13 mouse cellular contexts compared by ENCODE assay signal in genomic region chr11:79628716-79629115, GRCm38 (mm10). TPM values are rescaled to one million over a fixed set of nuclear protein-coding genes. Genes with fewer than 3 reads are reported as not detected.
DNase-seq lines count a peak whose midpoint lies in the region; ATAC-seq and TF ChIP-seq lines count a peak whose summit lies in the region.
"Had no signal": no experiment of that assay in that cellular context is flagged by ENCODE, and none has a peak within 500 bp of the region (broad histone marks: within the 10 kb centered on the region; RNA-seq: fewer than 3 reads in every experiment).

No protein-coding gene starts in this region.

- no peaks in the 10 kb centered on the region for H3K36me3 ChIP-seq in heart, adult 2 months (ENCODE audit: control insufficient read depth, insufficient read depth, low read length)
- no peaks in the 10 kb centered on the region for H3K36me3 ChIP-seq in heart, embryonic 10.5 days
- H3K36me3 ChIP-seq in lung, postnatal 0 days (ENCODE audit: insufficient read depth, low read length): no peaks in the 10 kb centered on the region
- no peaks in the 10 kb centered on the region for H3K36me3 ChIP-seq in limb, embryonic 10.5 days
- H3K36me3 ChIP-seq: G1E; stomach, embryonic 15.5 days had no signal

- H3K4me1 ChIP-seq in heart, adult 2 months (ENCODE audit: control insufficient read depth, insufficient read depth, low read length): no peaks in the 10 kb centered on the region
- H3K4me1 ChIP-seq in heart, embryonic 10.5 days: peaks cover 14% of the 10 kb centered on the region
- H3K4me1 ChIP-seq in lung, postnatal 0 days (ENCODE audit: insufficient read depth, low read depth, low read length): no peaks in the 10 kb centered on the region
- peaks cover 12% of the 10 kb centered on the region for H3K4me1 ChIP-seq in limb, embryonic 10.5 days

- no peak overlapping the region for H3K4me2 ChIP-seq in lung, postnatal 0 days (replicated peaks; ENCODE audit: low read depth, low read length)
- H3K4me2 ChIP-seq: stomach, embryonic 15.5 days had no signal

- WGBS in heart, adult 2 months: 66% methylated on average over 3 of the region's 3 CpGs
- WGBS in heart, embryonic 10.5 days: 65% methylated on average over 3 of the region's 3 CpGs
- WGBS in lung, postnatal 0 days: 60% methylated on average over 3 of the region's 3 CpGs
- WGBS in limb, embryonic 10.5 days: 69% methylated on average over 3 of the region's 3 CpGs

- H3K79me2 ChIP-seq in heart, adult 2 months (replicated peaks; ENCODE audit: control insufficient read depth, insufficient read depth, low read length): no peaks in the 10 kb centered on the region

- H3K4me3 ChIP-seq in heart, adult 2 months: no peak overlapping the region
- no peak overlapping the region for H3K4me3 ChIP-seq in heart, embryonic 10.5 days
- no peak overlapping the region for H3K4me3 ChIP-seq in lung, postnatal 0 days (ENCODE audit: low read depth, low read length)
- no peak overlapping the region for H3K4me3 ChIP-seq in limb, embryonic 10.5 days
- H3K4me3 ChIP-seq: stomach, embryonic 15.5 days had no signal

- no peak for DNase-seq in heart, adult 2 months
- DNase-seq in heart, embryonic 10.5 days (ENCODE audit: low spot score): no peak
- DNase-seq in lung, postnatal 0 days (ENCODE audit: low spot score): peak; percentile 25
- DNase-seq in lung, postnatal 10 days: no peak
- DNase-seq in T-cell, adult 2 months (ENCODE audit: low spot score): peak; percentile 34
- DNase-seq in limb, embryonic 10.5 days (ENCODE audit: low spot score): no peak
- DNase-seq: cerebellum, postnatal 25 days; left cerebral cortex, postnatal 4 days had no signal

- no peak overlapping the region for H3K27ac ChIP-seq in heart, adult 2 months
- H3K27ac ChIP-seq in heart, embryonic 10.5 days: no peak overlapping the region
- no peak overlapping the region for H3K27ac ChIP-seq in lung, postnatal 0 days (ENCODE audit: low read length)
- no peak overlapping the region for H3K27ac ChIP-seq in limb, embryonic 10.5 days
- H3K27ac ChIP-seq: macrophage; stomach, embryonic 15.5 days had no signal

- no peaks in the 10 kb centered on the region for H3K27me3 ChIP-seq in heart, adult 2 months (ENCODE audit: control insufficient read depth, insufficient read depth, low read length)
- peaks cover 4% of the 10 kb centered on the region; the same call in 1 of the 2 replicates for H3K27me3 ChIP-seq in heart, embryonic 10.5 days (ENCODE audit: insufficient read depth, poor library complexity, severe bottlenecking)
- no peaks in the 10 kb centered on the region for H3K27me3 ChIP-seq in lung, postnatal 0 days (replicated peaks; ENCODE audit: insufficient read depth, low read length)
- no peaks in the 10 kb centered on the region for H3K27me3 ChIP-seq in limb, embryonic 10.5 days (ENCODE audit: low read depth, poor library complexity, severe bottlenecking)
- H3K27me3 ChIP-seq: stomach, embryonic 15.5 days had no signal

- TF ChIP-seq POLR2A in heart, adult 2 months (IDR thresholded peaks at IDR 0.05; ENCODE audit: insufficient read depth, low read depth, low read length): no peak

- ATAC-seq in lung, postnatal 0 days: no peak
- ATAC-seq in neutrophil, adult 5-6 weeks (ENCODE audit: extremely low read depth, insufficient number of reproducible peaks, low FRiP score, poor library complexity, severe bottlenecking): peak; percentile 48; the same call in 1 of the 2 replicates
- no peak for ATAC-seq in frontal cortex, adult (ENCODE audit: low TSS enrichment)

- no peaks in the 10 kb centered on the region for H3K9me3 ChIP-seq in heart, embryonic 10.5 days
- H3K9me3 ChIP-seq in lung, postnatal 0 days (ENCODE audit: low read length): no peaks in the 10 kb centered on the region
- H3K9me3 ChIP-seq in limb, embryonic 10.5 days (replicated peaks): no peaks in the 10 kb centered on the region
- H3K9me3 ChIP-seq: G1E; stomach, embryonic 15.5 days had no signal

- no peak overlapping the region for H3K9ac ChIP-seq in heart, adult 2 months (ENCODE audit: low read depth, low read length)
- H3K9ac ChIP-seq in lung, postnatal 0 days (replicated peaks; ENCODE audit: low read depth): no peak overlapping the region
- H3K9ac ChIP-seq: stomach, embryonic 15.5 days had no signal

- intact Hi-C loops in heart, adult 2 months (cut with DNase I): no loop called here

- TF ChIP-seq CTCF in heart, adult 2 months (IDR thresholded peaks at IDR 0.05): peak; percentile 56
- TF ChIP-seq CTCF in lung, postnatal 0 days (IDR thresholded peaks at IDR 0.05): peak; percentile 55

- TF ChIP-seq EP300 in heart, adult 2 months (IDR thresholded peaks at IDR 0.05; ENCODE audit: insufficient read depth, low read depth, low read length): no peak
- no peak for TF ChIP-seq EP300 in lung, postnatal 0 days (IDR thresholded peaks at IDR 0.05)

RNA-seq across cellular contexts. Expression of gene Rab11fip4, which starts 37.7 kb away (rescaled TPM):
- under 1 TPM; 0.11 to 0.26 TPM for total RNA-seq in heart, adult 2 months (2021)
- polyA plus RNA-seq in heart, adult 2 months (2012; rRNA removed): 0.20 and 0.66 TPM in 2 replicates
- 1.2 and 3.5 TPM in 2 replicates for polyA plus RNA-seq in heart, embryonic 10.5 days (2016; fragmentation: Nextera tagmentation; extraction: Ambion mirVana)
- 0.74 and 1.1 TPM in 2 replicates for polyA plus RNA-seq in lung, postnatal 0 days (2015; fragmentation: Nextera tagmentation; extraction: Ambion mirVana)
- 59.1 and 72.3 TPM in 2 replicates for total RNA-seq in neutrophil, adult 5-6 weeks (2017)
- polyA plus RNA-seq in limb, embryonic 10.5 days (2016; fragmentation: Nextera tagmentation; extraction: Ambion mirVana): 9.5 and 13.4 TPM in 2 replicates
- polyA plus RNA-seq: G1E had no signal

Comparison
In these comparisons a context has a peak if more than half of its experiments do, and no peak if none do; other contexts are left out.
1. DNase-seq: peak in lung, postnatal 0 days (single experiment) and T-cell, adult 2 months (single experiment); none in heart, adult 2 months (0 of 2), heart, embryonic 10.5 days (single experiment), lung, postnatal 10 days (single experiment) and limb, embryonic 10.5 days (single experiment).